Mouse (Mus musculus) heart, postnatal 4 days (tissue): ENCODE data around the gene Rab3b. TPM values are rescaled to one million over a fixed set of nuclear protein-coding genes. Genes with fewer than 3 reads are reported as not detected.

Experiments used
- DNase-seq: peaks from one replicate; pipeline ENCODE4 v3.0.0; 2021
- total RNA-seq, 2 experiments: library from RNA; stranded (reverse); gene quantifications; 2 replicates each; pipeline ENCODE4 v1.2.3; 2021

Rab3b gene
- 1 to 10 TPM; 1.0 to 1.3 TPM for total RNA-seq

- peak; percentile 57 for DNase-seq
Measured at GRCm38 (mm10) chr4:108878963-108879822, at the start of gene Rab3b. Gene Rab3b, plus strand, starts transcription at chr4:108879063.

GRCm38 (mm10) chr4:108830698-108831097, 48.2 kb upstream of the Rab3b start:
- no peak for DNase-seq

DNA sequence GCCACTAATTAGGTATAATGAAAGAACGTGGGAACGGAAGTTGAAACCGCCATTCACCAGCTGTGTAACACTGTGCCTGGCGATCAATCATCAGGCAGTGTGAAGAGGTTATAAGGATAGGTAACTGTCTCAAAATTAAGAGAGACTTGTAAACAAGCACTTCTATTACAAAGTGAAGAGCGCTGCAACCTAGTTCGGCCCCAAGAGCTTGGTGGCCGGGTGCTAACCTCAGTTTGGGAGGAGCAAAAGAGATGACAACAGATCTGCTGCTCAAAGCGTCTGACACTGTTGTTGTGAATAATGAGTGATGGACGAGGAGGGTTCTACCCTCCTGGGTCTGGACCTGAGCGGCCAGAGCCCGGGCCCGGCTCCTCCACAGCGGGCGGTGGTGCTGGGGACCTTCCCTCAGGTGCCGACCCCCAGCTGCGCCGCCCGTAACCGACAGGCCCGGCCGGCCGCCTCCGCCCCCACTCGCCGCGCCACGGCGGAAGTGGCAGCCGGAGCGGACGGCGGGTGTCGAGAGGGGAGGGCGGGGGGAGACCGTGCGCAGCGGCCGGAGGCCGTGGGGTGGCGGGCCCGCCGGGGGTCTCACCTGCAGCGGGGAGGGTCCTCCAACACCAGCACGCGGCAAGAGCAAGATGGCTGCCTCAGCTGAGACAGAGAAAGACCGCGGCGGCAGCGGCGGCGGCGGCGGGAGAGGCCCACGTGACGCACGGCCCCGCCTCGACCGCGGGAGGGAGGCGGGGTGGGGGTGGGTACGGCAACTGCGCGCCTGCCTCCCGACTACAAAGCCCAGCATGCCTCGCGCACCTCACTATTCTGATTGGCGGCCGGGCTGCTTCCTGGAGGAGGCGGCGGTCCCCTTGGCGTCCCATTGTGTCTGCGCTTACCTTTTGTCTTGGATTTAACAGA, 45.7 kb upstream of the Rab3b start, which contains the start of gene Btf3l4:
Gene Btf3l4, minus strand, starts transcription at position 699 of the 912 bp plus-strand sequence.
- peak; percentile 91 for DNase-seq

DNA sequence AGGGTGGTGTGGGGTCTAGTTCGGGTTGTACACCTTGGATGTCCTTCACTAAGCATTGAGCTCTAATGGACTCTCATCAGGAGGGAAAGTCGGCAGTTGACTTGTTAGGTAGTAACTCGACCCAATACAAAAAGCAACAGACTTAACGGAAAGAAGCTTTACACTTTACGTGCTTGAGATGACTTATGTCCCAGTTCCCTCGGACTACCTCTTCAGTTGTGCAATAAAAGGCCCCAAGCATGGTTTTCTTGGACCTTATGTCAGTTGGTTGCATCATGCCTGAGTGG, 45.1 kb upstream of the Rab3b start:
- DNase-seq: no peak

DNA sequence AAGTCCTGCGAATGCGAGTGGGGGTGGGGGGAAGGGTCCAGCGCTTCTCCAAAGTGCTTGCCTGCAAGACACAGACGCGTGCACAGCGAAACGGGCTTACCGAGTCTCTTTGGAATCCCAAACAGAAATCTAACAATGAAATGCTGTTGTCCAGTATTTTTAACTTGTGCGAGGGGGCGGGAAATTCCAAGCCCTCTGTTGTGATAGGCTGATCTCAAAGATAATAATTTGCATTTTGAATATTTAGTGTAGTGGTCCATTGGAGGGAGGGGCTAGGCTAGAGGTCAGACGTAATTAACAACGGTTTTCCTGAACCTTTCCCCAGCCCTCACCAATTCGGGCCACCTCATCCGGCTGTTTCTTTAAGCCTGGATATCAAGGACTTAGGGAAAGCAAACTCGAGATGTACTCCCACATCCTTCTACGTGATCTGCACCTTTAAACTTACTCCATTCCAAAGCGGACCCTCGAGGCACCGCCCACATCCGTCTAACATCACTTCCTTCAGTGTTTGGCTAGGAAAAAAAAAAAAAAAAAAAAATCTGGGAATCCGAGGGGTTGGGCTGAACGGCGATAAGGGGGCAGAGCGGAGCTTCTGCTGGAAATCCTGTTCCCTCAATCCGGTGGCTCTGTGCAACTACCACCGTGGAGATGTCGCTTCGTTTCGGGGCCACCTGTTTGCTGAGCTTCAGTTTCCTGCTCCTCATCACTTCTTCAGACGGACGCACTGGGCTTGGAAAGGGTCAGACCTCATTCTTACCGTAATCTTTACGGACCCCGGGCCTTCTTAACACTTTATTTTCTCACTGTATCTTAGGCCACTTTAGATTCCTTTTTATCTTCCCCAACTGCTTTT, 44.5 kb upstream of the Rab3b start, which contains the start of gene Txndc12:
Gene Txndc12, plus strand, starts transcription at position 487 of the 856 bp plus-strand sequence.
- DNase-seq: peak; percentile 84

GRCm38 (mm10) chr4:108834971-108835311, 43.9 kb upstream of the Rab3b start:
- DNase-seq: peak; percentile 32

- no peak for DNase-seq
Measured at GRCm38 (mm10) chr4:108835496-108835895, 43.4 kb upstream of the Rab3b start.

DNA sequence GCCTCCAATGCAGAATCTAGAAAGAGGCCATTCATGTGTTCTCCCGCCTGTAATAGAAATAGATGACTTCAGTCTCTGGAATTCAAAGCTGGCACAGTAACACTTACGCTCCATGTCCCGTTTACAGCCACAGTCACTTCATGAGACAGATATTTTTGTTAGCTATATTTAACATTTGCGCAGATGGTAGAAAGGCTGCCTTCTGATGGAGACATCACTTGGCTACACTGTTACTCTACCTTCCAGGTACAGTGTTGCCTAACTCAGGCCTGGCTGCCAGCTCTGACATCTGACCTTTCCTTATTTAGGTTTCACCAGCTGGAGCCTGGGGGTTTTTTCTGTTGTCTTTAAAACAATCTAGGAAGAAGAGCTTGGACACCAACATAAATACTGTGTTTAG, 40.8 kb upstream of the Rab3b start:
- peak; percentile 22 for DNase-seq

DNA sequence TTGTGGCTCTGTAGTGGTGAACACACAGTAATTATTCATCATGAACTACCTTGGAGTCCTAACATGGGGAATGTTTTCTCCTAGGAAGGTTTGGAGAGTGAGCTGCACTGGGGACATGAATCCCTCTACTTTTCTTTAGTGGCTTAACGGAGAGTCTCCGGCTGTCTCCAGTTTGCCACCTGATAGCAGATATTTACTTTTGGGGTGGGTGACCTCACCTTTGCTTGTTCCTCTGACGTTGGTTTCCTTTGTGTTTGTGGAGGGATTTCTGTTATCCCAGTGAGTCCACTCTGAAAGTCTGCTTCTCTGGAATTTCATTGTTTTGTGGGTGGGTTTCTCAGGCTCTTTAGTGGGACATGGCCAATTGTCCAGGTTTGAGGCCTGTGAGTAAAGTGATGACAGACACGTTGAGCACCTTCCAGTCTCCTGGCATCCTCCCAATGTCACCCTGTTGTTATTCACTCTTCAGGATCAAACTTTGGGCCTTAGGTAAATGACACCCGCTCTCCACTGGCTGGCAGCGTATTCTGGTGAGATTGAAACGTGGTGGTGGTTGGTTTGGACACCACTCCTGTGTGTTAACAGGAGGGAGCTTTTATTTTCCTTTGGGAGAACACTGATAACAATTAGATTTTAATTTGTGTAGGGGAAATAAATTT, 36.8 kb upstream of the Rab3b start:
- DNase-seq: no peak

- no peak for DNase-seq
Measured at GRCm38 (mm10) chr4:108843336-108843735, 35.5 kb upstream of the Rab3b start.

DNA sequence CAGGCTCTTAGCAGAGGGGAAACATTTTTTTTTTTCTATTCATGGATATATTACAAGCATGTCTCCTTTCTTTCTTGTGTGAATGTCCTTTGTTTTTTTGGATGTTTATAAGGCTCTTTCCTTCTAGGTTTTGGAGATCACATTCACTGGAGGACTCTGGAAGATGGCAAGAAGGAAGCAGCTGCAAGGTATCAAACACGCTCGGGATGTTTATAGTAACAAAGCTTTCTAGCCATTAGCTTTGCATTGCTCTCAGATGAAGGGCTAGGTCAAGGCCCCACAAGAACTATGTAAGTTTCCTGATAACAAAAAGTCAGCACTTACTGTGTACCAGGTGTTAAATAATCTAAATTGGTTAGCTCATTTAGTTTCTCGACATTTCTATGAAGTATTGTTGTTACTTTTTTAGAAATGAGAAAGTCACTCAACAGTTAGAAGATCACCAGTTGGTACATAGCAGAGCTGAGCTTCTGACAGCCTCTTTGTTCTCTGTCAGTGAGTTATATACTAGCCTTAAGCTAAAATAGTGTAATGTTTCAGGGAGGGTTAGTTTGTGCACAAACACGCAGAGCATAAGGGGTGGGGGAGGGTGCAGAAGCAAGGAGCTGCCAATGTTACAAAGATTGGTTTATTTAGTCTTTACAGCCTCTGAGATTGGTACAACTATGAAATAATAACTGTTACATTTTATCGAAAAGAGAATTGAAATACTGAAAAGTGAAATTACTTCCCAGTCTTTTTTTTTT, 32.9 kb upstream of the Rab3b start:
- DNase-seq: no peak

GRCm38 (mm10) chr4:108847715-108848504, 31.0 kb upstream of the Rab3b start, which contains the start of gene Kti12:
Gene Kti12, plus strand, starts transcription at chr4:108847785.
- peak; percentile 83 for DNase-seq

GRCm38 (mm10) chr4:108848505-108848848, 30.4 kb upstream of the Rab3b start, which contains the start of gene A730015C16Rik:
Gene A730015C16Rik, minus strand, starts transcription at chr4:108848619.
- DNase-seq: no peak

GRCm38 (mm10) chr4:108866806-108867205, 12.1 kb upstream of the Rab3b start:
- DNase-seq: no peak

DNA sequence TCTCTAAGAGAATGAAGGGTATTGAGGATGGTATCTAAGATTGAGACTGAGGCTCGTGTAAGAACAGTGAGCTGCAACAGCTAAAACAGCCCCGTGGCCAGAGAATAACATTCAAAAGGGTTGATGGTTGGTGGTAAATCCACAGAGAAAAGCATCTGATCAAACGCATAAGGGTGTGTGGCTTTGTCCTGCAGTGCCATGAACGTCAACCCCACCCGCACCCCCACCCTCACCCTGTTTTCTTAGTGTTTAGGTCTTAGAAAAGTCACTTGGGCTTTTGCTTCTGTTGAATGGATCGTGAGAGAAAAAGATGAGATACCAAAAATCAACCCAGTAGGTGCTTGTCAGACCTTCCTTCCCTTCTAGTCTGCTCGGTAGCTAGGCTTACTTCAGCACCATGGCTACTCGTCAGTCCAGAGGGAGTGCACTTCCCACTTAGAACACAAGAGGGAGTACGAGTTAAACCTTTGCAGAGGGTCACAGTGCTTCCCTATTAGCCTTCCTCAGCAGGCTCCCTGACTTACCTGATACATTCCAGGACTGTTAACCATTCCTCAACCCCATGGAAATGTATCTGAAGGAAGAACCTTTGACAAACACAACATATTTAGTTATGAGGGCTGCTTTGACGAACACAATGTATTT, 9.0 kb upstream of the Rab3b start:
- peak; percentile 92 for DNase-seq

GRCm38 (mm10) chr4:108873746-108874145, 5.1 kb upstream of the Rab3b start:
- no peak for DNase-seq

GRCm38 (mm10) chr4:108877901-108878300, 962 bp upstream of the Rab3b start:
- DNase-seq: no peak

DNA sequence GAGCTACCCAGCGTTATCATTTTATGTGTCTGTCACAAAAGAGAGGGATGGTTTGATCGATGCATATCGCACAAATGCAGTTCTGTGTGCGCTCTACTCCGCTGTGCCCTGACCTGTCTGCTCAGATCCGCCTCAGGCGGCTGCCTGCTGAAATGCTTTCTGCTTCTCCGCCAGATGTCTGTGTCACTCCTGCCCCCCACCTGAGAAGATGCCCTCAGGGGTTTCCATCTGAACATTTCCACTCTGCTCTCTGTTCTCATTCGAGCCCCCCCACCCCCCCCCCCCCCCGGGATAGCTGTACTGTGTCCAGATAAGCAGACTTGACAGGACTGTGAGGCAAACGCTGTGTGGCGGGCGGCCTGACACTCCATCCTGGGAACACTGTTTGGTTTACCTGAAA, 5.0 kb downstream of the Rab3b start:
- no peak for DNase-seq

DNA sequence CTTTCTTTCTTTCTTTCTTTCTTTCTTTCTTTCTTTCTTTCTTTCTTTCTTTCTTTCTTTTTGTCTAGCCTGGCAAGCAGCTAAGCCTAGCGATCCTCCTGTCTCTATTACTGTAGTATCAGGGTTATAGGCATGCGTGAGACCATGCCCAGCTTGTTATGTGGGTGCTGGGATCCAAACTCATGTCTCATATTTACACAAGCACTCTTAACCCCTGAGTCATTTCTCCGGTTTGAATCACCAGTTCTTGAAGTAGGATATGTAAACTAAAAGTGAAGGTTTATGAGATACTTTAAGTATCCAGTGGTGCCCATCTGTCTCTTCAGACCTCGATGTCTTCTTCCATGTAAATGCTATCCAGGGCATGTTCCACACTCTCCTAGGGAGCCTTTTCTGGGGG, 8.6 kb downstream of the Rab3b start:
- DNase-seq: no peak

DNA sequence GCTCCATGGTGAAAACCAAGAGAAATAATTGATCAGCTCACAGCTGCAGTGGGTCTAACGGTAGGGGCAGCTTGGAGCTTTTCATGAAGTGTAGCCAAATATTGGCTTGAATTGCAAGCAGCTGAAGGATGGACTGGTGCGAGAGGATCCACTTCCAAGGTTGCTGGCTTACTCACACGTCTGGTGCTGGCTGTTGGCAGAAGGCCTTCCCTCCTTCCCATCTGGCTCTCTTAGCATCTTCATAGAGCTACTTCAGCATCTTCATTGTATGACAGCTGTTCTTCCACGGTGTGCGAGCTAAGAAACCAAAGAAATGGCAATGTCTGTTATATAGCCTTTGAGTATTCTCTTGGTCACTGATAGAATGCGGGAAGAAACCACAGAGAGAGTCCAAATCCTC, 12.0 kb downstream of the Rab3b start:
- DNase-seq: no peak
